Mouse (Mus musculus) stomach, postnatal 0 days (tissue): ENCODE data around the gene Akap1. TPM values are rescaled to one million over a fixed set of nuclear protein-coding genes. Genes with fewer than 3 reads are reported as not detected.

Source experiments
- ATAC-seq: fragments of 200-750 bp; cut with Nextera tagmentation; 2 replicates; pipeline ENCODE4 v1.8.0; 2017; ENCODE audit not compliant: low FRiP score, low TSS enrichment
- DNase-seq: peaks from one replicate; pipeline ENCODE4 v3.0.0-alpha.2; 2016; ENCODE audit warnings: low spot score
- H3K27ac ChIP-seq: fragments of 300-500 bp; sonication (generic); replicated peaks from 2 replicates; pipeline ENCODE4 v1.5.1; 2014; ENCODE audit warnings: mild to moderate bottlenecking, control low read depth
- H3K27me3 ChIP-seq: fragments of 300-500 bp; sonication (generic); 2 replicates; pipeline ENCODE4 v1.6.1; 2014; ENCODE audit warnings: low read length; ENCODE audit not compliant: control insufficient read depth, insufficient read depth
- H3K36me3 ChIP-seq: fragments of 300-500 bp; sonication (generic); 2 replicates; pipeline ENCODE4 v1.6.1; 2014; ENCODE audit warnings: low read length, mixed read lengths; ENCODE audit not compliant: control insufficient read depth, insufficient read depth
- H3K4me1 ChIP-seq: fragments of 300-500 bp; sonication (generic); replicated peaks from 2 replicates; pipeline ENCODE4 v1.6.1; 2014; ENCODE audit warnings: antibody characterized with exemption; ENCODE audit not compliant: control insufficient read depth, insufficient read depth
- H3K4me2 ChIP-seq: fragments of 300-500 bp; sonication (generic); replicated peaks from 2 replicates; pipeline ENCODE4 v1.6.1; 2014; ENCODE audit warnings: low read depth, mild to moderate bottlenecking, control low read depth, moderate library complexity
- H3K4me3 ChIP-seq: fragments of 300-500 bp; sonication (generic); 2 replicates; pipeline ENCODE4 v1.5.1; 2014; ENCODE audit warnings: low read depth, low read length, control low read depth
- H3K9ac ChIP-seq: fragments of 300-500 bp; sonication (generic); 2 replicates; pipeline ENCODE4 v1.6.1; 2014; ENCODE audit warnings: mild to moderate bottlenecking, low read length, control low read depth, mixed read lengths
- H3K9me3 ChIP-seq: fragments of 300-500 bp; sonication (generic); 2 replicates; pipeline ENCODE4 v1.6.1; 2016; ENCODE audit warnings: low read length; ENCODE audit not compliant: control insufficient read depth
- CTCF ChIP-seq: IDR thresholded peaks from 2 replicates; pipeline ENCODE4 v1.5.1; 2016; ENCODE audit warnings: antibody characterized with exemption, low read depth, mild to moderate bottlenecking, moderate library complexity
- EP300 ChIP-seq: optimal IDR thresholded peaks from 2 replicates; pipeline ENCODE3; 2016; ENCODE audit warnings: antibody characterized with exemption
- WGBS: fragments of 180-500 bp; shearing (Covaris S2); extraction: QIAGEN DNeasy Blood & Tissue Kit; methylation state at CpG from one replicate; pipeline ENCODE4 v1.1.7; 2014; 5-methylcytosine and 5-hydroxymethylcytosine counted together
- polyA plus RNA-seq: library from polyadenylated mRNA; unstranded; fragments of >200 nt; fragmentation: Nextera tagmentation; extraction: Ambion mirVana; gene quantifications from 2 replicates; pipeline ENCODE4 v1.2.1, GENCODE M21; 2015

Gene Akap1
- 14.4 and 16.6 TPM in 2 replicates for polyA plus RNA-seq

GRCm38 (mm10) chr11:88864458-88865197 is at the start of gene Akap1:
Gene Akap1 (minus strand): TSS chr11:88864586.
- Histone ChIP-seq H3K9me3 (no peaks in the 10 kb centered on the region), H3K4me2 (peak within 1 kb of the TSS; percentile 97), H3K27me3 (no peaks in the 10 kb centered on the region), H3K9ac (peak within 1 kb of the TSS; percentile 78), H3K4me3 (peak within 1 kb of the TSS; percentile 57), H3K27ac (peak within 1 kb of the TSS; percentile 94), H3K4me1 (peaks cover 3% of the 10 kb centered on the region), H3K36me3 (no peaks in the 10 kb centered on the region)
- peak; percentile 99 for DNase-seq
- TF ChIP-seq EP300 (peak; percentile 90), CTCF (no peak)
- WGBS = 2% methylated on average over 36 of the region's 60 CpGs
- ATAC-seq = peak; percentile 96

GRCm38 (mm10) chr11:88909388-88910036 is 45.1 kb upstream of the Akap1 start:
- Histone ChIP-seq H3K9me3 (no peaks in the 10 kb centered on the region), H3K4me2 (no peak overlapping the region), H3K4me1 (no peaks in the 10 kb centered on the region), H3K27ac (peak overlapping the region; percentile 40; the same call in 1 of the 2 replicates), H3K27me3 (no peaks in the 10 kb centered on the region), H3K36me3 (no peaks in the 10 kb centered on the region), H3K9ac (no peak overlapping the region), H3K4me3 (no peak overlapping the region)
- DNase-seq (peak; percentile 36), ATAC-seq (no peak)
- WGBS = 65% methylated on average over 8 of the region's 8 CpGs
- TF ChIP-seq EP300 = no peak
- TF ChIP-seq CTCF = no peak

GRCm38 (mm10) chr11:88908557-88909211 is 44.3 kb upstream of the Akap1 start:
- DNase-seq (peak; percentile 69), ATAC-seq (peak; percentile 87)
- Histone ChIP-seq H3K9ac (no peak overlapping the region), H3K4me2 (no peak overlapping the region), H3K4me3 (no peak overlapping the region), H3K27ac (no peak overlapping the region), H3K9me3 (no peaks in the 10 kb centered on the region), H3K36me3 (no peaks in the 10 kb centered on the region), H3K27me3 (no peaks in the 10 kb centered on the region), H3K4me1 (no peaks in the 10 kb centered on the region)
- WGBS = 93% methylated on average over 1 of the region's 1 CpGs
- TF ChIP-seq EP300 = no peak
- TF ChIP-seq CTCF = peak; percentile 83

GRCm38 (mm10) chr11:88907886-88908285 is 43.5 kb upstream of the Akap1 start:
- Histone ChIP-seq H3K4me1 (no peaks in the 10 kb centered on the region), H3K9me3 (no peaks in the 10 kb centered on the region), H3K36me3 (no peaks in the 10 kb centered on the region), H3K27ac (no peak overlapping the region), H3K4me2 (no peak overlapping the region), H3K27me3 (no peaks in the 10 kb centered on the region), H3K4me3 (no peak overlapping the region), H3K9ac (no peak overlapping the region)
- WGBS = 95% methylated on average over 7 of the region's 7 CpGs
- DNase-seq (no peak), ATAC-seq (no peak)
- no peak for TF ChIP-seq CTCF
- TF ChIP-seq EP300 = no peak

GRCm38 (mm10) chr11:88905621-88906020 is 41.2 kb upstream of the Akap1 start:
- no peak overlapping the region for H3K9ac ChIP-seq
- H3K4me2 ChIP-seq = no peak overlapping the region
- H3K4me1 ChIP-seq = no peaks in the 10 kb centered on the region
- no peak overlapping the region for H3K27ac ChIP-seq
- H3K36me3 ChIP-seq = no peaks in the 10 kb centered on the region
- no peak overlapping the region for H3K4me3 ChIP-seq
- DNase-seq (no peak), ATAC-seq (no peak)
- WGBS = 25% methylated on average over 2 of the region's 2 CpGs
- H3K9me3 ChIP-seq = no peaks in the 10 kb centered on the region
- H3K27me3 ChIP-seq = no peaks in the 10 kb centered on the region
- TF ChIP-seq EP300 (no peak), CTCF (no peak)
